Mouse (Mus musculus) liver, adult (tissue): ENCODE measurements around the gene Trio.

Experiments used
- GATA4 ChIP-seq: IDR thresholded peaks from 2 replicates; pipeline ENCODE4 v1.6.1; 2014; ENCODE audit warnings: mild to moderate bottlenecking, low read length; ENCODE audit not compliant: insufficient replicate concordance

Gene Trio

DNA sequence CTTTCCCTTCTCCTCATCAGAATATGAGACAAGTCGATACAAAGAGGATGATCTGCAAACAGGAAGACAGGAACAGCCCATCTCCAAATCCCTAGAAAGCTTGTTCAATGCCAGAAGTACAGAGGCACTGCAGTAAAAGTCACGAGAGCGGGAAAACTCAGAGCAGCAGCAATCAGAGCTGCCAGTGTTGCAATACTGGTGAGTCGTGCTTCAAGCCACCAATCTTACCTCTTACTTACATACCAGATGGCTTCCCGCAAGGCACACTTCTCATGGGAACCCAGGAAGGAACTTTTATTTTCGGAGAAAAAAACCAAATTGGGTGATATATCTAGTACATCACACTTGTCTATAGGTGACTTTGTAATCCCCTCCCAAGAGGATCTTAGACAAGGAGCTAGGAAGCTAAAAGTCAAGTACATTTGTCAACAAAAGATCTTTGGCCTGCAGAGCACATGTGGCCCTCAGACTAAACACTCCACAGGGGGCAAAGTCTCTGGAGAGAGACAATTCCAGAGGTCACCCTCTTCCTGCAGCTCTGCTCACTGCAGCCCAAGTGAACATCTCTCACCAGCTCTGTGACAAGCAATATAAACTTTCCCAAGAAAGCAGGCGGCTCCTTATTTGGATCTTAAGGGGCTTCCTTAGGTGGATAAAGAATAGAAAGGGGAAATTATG lies 6.1 kb downstream of the Trio start:
- TF ChIP-seq GATA4, result no peak

DNA sequence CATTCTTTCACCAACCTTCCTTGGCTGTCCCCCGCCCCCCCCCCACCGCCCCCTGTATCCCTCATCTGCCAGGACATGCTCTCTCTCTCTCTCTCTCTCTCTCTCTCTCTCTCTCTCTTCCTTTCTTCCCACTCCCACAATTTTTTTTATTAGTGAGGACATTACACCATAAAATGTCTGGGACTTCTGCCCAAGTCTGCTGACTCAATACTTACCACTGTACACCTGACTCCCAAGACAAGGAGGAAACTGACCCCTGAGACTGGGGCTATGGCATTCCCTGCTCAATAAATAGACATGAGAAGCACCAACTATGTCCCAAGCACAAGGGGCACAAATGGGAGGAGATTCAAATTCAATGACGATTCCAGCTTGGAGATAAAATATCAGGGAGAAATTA lies 18.1 kb downstream of the Trio start:
- TF ChIP-seq GATA4, result no peak

DNA sequence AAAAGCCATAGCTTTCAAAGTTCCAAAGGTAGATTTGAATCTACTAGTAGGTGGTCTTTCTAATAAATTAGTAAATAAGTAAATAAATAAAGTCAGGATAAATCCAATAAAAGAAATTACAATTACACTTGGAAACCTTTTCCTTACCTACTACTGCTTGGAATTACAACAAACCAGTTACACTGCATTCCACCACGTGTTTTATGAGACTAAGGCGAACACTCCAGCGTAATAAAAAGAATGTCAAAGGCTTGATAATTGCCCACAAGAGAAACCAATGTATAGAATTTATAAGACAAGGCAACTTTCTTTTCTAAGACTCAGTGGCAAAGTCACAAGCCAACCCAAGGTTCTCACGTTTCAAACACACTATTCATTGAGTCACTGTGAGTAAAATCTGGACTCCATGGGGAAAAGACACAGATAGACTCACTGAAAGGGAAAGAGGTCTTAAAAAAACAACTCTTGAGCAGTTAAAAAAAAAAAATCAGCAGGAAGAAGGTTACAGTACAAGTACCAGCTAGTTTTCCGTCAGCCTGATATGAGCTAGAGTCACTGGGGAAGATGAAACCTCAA lies 21.4 kb downstream of the Trio start:
- TF ChIP-seq GATA4, result no peak

DNA sequence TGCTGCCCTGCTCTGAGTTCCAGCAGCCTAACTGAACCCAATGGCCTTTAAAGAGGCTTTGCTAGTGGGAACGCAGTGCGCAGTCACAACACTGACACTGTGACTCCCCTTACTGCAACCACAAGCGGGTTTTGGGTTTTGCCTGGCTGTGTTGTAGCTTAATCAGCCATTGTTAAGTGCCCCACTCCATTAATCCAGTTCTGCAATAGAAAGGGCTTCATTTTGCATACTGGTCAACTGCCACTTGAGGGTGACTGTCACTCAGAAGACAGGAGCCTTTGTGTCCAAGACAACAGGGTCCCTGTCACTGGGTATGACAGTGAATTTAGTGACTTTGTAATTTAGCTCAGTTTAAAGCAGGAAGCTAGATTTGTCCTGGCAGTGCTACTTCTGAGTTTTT lies 23.1 kb downstream of the Trio start:
- no peak for TF ChIP-seq GATA4

DNA sequence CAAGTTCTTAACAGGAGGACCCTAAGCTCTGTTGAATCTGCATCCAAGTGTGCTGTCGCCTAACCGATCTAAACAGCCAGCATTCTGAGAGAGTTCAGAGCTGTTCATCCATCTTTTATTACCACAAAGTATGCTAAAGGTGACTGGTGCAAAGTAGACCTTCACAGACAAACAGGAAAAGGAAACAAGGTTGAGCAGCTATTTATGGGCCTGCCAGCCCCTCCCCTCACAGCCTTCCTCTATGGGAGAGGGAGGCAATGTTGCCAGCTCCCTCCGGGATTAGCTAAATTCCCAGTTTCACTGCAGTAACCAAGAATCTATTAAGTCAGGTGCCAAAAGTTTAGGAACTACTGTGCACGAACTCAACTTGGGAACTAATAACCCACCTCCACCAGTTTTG lies 24.3 kb downstream of the Trio start:
- TF ChIP-seq GATA4, result no peak

DNA sequence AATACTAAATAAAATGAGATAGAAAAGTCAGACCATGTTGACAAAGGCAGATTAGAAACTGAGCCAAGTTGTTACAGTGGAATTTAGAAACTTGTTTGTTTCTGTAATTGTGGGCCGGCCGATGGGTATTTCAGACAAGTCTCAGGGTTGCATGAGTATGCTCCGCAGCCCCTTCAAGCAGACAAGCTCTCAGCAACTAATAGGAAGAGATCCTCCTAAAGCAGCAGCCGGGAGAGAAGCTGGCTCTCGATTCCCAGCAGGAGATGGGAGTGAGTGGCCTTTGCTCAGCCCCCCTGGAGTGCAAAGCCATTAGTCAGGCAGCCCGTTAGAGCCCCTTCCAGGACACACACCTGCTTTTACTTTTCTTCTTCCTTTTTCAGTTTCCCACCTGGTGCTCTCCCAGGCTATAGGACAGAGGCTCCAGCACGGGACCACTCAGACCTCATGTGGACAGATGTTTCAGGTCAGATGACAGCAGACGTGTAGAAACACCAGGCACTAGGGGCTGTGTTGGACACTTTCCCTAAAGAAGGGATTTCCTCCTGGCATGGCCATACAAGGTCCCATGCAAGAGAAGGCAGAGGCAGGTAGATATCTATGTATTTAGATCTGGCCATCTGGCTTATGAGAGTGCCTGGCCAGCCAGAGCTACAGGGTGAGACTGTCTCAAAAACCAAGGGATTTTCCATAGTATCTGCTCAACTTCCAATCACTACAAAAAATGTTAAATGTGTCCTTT lies 26.9 kb downstream of the Trio start:
- TF ChIP-seq GATA4, result no peak

DNA sequence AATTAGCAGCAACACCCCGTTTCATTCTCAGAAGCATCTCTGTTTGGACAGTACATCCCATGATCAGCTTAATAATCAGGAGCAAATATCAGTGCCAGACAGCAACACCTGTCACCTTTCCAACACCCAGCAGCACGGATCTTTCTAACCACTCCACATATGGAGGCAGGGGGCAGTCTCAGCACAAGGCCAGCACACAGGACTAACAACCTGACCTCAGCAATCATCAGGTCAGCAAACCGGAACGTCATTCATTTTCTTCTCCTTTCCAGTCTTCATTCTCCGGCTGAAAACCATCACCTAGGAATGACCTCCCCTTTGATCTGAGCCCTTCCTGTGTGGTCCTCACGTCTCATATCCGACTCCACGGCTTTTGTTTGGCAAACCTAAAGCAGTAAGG lies 27.7 kb downstream of the Trio start:
- no peak for TF ChIP-seq GATA4

DNA sequence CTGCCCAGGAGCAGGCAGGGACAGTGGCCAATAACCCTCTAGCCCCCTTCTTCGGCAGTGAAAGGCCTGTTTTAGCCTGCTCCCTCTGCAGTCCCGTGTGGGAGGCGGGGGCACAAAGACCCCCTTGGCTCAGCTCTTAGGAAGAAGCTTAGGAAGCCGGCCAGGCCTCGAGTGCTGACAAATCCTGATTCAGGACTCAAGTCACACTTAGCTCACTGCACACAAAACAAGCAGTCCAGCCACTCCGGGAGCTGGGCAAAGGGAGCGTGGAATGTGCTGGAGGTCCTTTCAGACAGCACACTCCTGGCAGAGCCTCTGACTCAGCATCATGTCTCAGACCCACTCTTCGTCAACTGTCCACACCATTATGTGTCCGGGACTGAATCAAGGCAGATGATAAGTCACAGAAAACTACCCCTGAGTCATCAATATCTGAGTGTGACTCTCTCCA lies 28.2 kb downstream of the Trio start:
- no peak for TF ChIP-seq GATA4

DNA sequence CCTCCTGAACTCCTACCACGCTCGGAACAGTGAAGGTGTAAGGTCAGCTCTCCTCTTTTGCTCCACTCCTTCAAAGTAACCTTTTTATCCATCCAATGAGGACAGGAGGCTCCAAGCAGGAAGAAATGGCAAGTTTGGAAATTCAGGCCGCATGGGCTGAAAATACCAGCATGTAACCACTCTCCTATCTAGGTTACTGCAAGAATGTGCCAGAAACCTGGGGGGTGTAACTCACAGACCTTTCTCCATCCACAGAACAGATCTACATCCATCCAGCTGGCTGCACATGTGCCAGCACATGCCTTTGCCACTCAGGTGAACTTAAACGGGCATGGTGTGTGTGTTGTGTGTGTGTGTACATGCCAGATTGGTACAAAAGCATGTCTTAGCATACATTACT lies 28.9 kb downstream of the Trio start:
- no peak for TF ChIP-seq GATA4

DNA sequence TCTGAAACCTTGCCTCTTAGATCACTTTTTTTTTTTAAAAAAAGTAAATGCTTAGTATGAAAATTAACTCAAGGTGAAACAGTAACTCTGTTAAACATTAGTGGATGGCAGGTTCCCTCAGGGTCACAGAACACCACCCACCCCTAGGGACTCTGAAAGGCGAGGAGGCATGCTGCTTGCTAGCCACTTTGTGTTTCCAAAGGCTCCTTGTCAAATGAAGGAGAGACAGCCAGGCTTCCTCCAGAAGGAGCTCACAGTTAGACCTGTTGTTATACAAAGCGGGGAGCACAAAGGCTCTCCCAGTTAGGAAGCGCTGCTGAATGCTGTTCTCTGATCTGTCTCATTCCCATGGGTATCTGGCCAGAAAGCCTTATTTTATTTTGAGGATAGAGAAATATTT lies 30.2 kb downstream of the Trio start:
- TF ChIP-seq GATA4, result no peak

DNA sequence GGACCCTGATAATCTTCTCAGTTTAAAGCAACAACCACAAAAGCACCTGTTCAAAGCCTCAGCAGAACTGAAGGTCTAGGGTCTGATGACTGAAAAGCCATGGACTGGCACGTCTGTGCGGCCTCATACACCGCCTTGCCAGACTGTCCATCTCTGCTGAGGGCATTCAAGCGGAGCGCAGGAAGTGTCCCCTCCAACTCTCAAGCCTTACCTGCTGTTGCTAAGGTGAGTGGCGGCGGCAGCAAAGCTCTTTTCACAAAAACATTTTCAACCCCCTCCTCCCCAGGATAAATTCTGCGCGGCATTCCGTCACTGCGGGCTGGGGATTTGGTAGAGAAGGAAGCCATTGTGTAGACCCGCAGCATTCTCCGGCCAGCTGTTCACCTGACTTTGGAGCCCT lies 30.8 kb downstream of the Trio start:
- no peak for TF ChIP-seq GATA4

DNA sequence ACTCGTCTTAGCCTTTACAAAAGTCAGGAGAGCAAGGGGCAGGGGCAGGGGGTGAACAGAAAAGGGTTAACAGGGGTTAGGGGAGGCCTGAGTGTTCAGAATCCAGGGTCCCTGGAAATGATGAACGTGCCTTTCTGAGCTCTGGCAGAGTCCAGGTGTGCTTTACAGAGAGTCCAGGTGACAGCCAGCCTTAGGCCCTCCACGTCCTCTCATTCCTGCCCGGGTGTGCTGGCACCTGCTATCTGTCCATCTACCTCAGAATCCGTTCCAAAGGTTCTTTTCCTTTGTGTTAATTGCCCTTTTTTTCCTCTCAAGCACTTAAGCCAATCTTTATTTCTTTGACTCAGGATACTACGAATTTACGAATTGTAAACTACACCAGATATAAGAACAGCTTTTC lies 32.1 kb downstream of the Trio start:
- TF ChIP-seq GATA4, result no peak

DNA sequence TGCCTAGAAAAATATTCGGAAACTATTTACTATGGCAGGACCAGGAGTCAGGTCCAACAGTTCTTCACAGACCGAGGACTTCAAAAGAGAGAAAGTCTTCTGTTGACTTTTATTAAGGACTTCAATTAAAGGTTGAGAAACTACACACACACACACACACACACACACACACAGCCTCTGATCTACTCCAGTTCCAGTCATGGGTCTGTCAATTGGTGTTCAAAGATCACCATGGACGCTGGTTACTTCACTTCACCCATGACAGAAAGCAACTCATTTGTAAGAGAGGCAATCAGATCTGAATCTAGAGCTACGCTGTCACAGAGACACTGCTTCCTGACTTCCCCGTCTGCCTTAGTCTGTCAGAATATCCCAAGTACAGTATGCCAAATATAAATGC lies 33.1 kb downstream of the Trio start:
- TF ChIP-seq GATA4, result no peak

DNA sequence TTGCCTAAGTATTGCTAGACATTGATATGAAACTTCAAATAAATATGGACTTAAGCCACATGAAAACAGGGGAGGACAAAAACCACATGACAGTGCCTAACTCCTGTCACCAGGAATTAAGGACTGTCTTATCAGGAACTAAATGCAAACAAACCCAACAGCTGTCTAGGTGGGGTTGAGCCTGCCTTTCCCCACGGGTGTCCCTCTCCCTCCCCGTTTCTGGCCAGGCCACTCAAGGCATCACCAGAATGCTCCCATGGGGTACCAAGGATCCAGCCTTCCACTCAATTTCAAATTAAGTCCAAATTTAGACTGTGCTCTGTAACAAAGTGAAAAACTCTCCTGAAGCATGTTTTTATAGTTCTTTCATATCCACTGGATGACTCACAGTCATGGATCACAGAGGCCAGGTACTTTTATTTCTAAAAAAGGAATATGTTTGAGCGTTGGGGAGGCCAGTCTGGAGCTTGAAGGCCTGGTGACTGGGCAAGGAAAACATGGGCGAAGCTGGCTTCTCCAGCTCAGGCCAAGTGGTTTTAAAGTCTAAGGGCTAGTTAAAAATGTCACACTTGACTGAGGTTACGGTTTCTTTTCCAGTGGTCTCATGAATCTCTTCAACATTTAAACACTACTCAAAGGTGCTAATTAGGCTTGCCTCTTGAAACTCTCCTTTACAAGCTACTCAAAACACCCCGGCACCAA lies 33.6 kb downstream of the Trio start:
- TF ChIP-seq GATA4, result no peak

DNA sequence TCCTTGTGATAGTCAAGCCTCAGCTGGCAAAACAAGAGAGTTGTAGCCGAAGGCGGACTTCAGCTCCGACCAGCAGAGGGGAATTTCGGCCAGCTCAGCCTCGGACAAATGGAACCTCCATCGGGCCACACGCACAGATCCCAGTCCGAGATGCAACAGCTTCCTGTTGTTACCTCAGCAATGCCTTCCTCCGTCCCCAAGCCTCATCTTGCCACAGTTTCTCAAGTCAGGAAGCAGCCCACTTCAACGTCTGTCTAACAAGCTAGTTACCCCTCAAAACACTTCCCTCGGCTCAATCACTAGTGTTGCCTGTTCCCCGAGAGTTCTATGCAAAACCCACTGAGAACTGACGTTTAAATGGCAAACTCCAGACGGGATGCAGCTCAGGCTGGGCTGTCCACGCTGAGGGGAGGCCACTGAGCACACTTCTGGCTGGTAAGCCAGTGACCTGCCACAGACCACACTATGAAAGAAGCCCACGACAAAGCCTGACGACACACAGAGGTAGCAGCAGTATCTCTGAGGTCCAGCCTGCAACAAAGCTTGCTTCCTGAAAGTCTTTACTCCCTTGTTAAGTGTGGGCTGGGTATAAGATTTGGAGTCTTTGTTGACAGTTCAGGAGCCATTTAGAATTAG lies 34.5 kb downstream of the Trio start:
- TF ChIP-seq GATA4, result no peak
